Mouse (Mus musculus) liver, adult 2 months (tissue): ENCODE data around the gene Trafd1. TPM values are rescaled to one million over a fixed set of nuclear protein-coding genes. Genes with fewer than 3 reads are reported as not detected.
"Not testable (repeated sequence)": the region's sequence is repeated elsewhere in the genome, so short reads cannot be mapped to it uniquely, and the experiment has no call there.

Experiments used
- DNase-seq: peaks from one replicate; pipeline ENCODE4 v3.0.0-alpha.2; 2011; ENCODE audit warnings: low read depth, low spot score; ENCODE audit errors: extremely low read depth
- H3K27ac ChIP-seq: fragments of 200-500 bp; replicated peaks from 2 replicates; pipeline ENCODE4 v1.5.1; 2012; ENCODE audit warnings: low read depth, mild to moderate bottlenecking, control low read depth, inconsistent platforms, low read length; ENCODE audit not compliant: insufficient read depth
- H3K27me3 ChIP-seq: fragments of 200-500 bp; 2 replicates; pipeline ENCODE4 v1.6.1; 2012; ENCODE audit warnings: mild to moderate bottlenecking, moderate library complexity, low read length, inconsistent platforms; ENCODE audit not compliant: control insufficient read depth, insufficient read depth
- H3K36me3 ChIP-seq: fragments of 200-500 bp; 2 replicates; pipeline ENCODE4 v1.6.1; 2012; ENCODE audit warnings: low read length, inconsistent platforms; ENCODE audit not compliant: control insufficient read depth, insufficient read depth
- H3K4me1 ChIP-seq: fragments of 200-500 bp; 2 replicates; pipeline ENCODE4 v1.6.1; 2011; ENCODE audit warnings: low read length; ENCODE audit not compliant: control insufficient read depth, insufficient read depth
- H3K4me3 ChIP-seq: fragments of 200-500 bp; 2 replicates; pipeline ENCODE4 v1.5.1; 2011; ENCODE audit warnings: low read depth, mild to moderate bottlenecking, control low read depth, low read length, moderate library complexity; ENCODE audit not compliant: insufficient read depth
- H3K79me2 ChIP-seq: fragments of 200-500 bp; 2 replicates; pipeline ENCODE4 v1.6.1; 2012; ENCODE audit warnings: inconsistent platforms, mild to moderate bottlenecking, low read length, moderate library complexity; ENCODE audit not compliant: control insufficient read depth, insufficient read depth
- H3K9ac ChIP-seq: fragments of 200-500 bp; 2 replicates; pipeline ENCODE4 v1.6.1; 2012; ENCODE audit warnings: low read depth, mild to moderate bottlenecking, control low read depth, inconsistent platforms, low read length
- CTCF ChIP-seq: fragments of 200-500 bp; IDR thresholded peaks from 2 replicates; pipeline ENCODE4 v1.5.1; 2011; ENCODE audit warnings: low read depth, low read length, control low read depth
- POLR2A ChIP-seq: fragments of 200-500 bp; IDR thresholded peaks from 2 replicates; pipeline ENCODE4 v1.6.1; 2011; ENCODE audit warnings: low read length, control low read depth; ENCODE audit not compliant: insufficient read depth; ENCODE audit errors: extremely low read depth
- WGBS: fragments of 180-500 bp; shearing (Covaris S2); methylation state at CpG from one replicate; pipeline ENCODE4 v1.1.7; 2018; 5-methylcytosine and 5-hydroxymethylcytosine counted together
- polyA plus RNA-seq: library from polyadenylated mRNA; depleted of rRNA; stranded (reverse); fragments of >200 nt; gene quantifications from 2 replicates; pipeline ENCODE4 v1.2.3, GENCODE M21; 2012
- total RNA-seq: library from RNA; depleted of rRNA; stranded (reverse); fragments of >200 nt; gene quantifications from 2 replicates; pipeline ENCODE4 v1.2.3, GENCODE M21; 2014

Gene Trafd1
- total and polyA plus RNA-seq, 2 experiments: 53.7 to 67.0 TPM

- Histone ChIP-seq H3K4me1 (peaks cover 15% of the 10 kb centered on the region), H3K4me3 (peak overlapping the region; percentile 69), H3K79me2 (peaks cover 21% of the 10 kb centered on the region; the same call in 1 of the 2 replicates), H3K9ac (peak overlapping the region; percentile 81), H3K27me3 (no peaks in the 10 kb centered on the region), H3K27ac (peak overlapping the region; percentile 91), H3K36me3 (peaks cover 16% of the 10 kb centered on the region)
- TF ChIP-seq CTCF (no peak), POLR2A (no peak)
- 1% methylated on average over 10 of the region's 10 CpGs for WGBS
- DNase-seq: peak; percentile 70
These were observed 1.3 kb downstream of the Trafd1 start for GRCm38 (mm10) chr5:121383857-121384756.

- TF ChIP-seq CTCF: peak; percentile 38
- TF ChIP-seq POLR2A: no peak
- H3K27ac ChIP-seq: no peak overlapping the region
- DNase-seq: no peak
- peaks cover 21% of the 10 kb centered on the region; the same call in 1 of the 2 replicates for H3K79me2 ChIP-seq
- WGBS: 94% methylated on average over 2 of the region's 2 CpGs
- peaks cover 33% of the 10 kb centered on the region for H3K36me3 ChIP-seq
- H3K9ac ChIP-seq: no peak overlapping the region
- H3K4me3 ChIP-seq: no peak overlapping the region
- H3K27me3 ChIP-seq: no peaks in the 10 kb centered on the region
- H3K4me1 ChIP-seq: peaks cover 9% of the 10 kb centered on the region
These were observed 4.7 kb downstream of the Trafd1 start for GRCm38 (mm10) chr5:121380692-121381091.

DNA sequence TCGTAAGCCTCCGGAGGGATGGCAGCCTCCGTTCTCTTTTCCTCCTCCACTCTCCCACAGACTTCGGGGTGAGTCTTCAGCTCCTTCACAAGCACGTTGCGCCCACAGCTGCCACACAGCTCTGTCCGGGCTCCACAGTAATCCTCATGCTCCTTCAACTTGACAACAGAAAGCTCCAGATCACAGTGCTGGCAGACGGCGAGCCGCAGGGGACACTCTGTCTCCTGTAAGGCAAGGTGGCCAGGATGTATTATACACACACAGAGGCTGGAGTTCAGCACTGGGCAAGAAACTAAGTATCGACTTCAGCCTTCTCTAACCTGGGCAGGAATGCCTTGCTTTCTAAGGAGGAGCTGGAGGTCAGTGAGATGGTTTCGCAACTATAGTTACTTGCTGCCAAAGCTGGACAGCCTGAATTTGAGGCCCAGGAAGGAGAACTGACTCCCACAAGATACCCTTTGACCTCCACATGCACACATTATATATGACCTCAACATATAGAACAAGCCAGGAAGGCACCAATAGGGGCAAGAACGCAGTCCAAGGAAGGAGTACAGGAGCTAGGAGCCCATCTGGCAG lies 6.7 kb downstream of the Trafd1 start:
- no peak overlapping the region for H3K9ac ChIP-seq
- 84% methylated on average over 13 of the region's 13 CpGs for WGBS
- H3K4me1 ChIP-seq: peaks cover 6% of the 10 kb centered on the region
- DNase-seq: peak; percentile 49
- H3K36me3 ChIP-seq: peaks cover 48% of the 10 kb centered on the region
- H3K4me3 ChIP-seq: no peak overlapping the region
- H3K27me3 ChIP-seq: no peaks in the 10 kb centered on the region
- H3K79me2 ChIP-seq: peaks cover 21% of the 10 kb centered on the region; the same call in 1 of the 2 replicates
- TF ChIP-seq POLR2A (no peak), CTCF (no peak)
- no peak overlapping the region for H3K27ac ChIP-seq

DNA sequence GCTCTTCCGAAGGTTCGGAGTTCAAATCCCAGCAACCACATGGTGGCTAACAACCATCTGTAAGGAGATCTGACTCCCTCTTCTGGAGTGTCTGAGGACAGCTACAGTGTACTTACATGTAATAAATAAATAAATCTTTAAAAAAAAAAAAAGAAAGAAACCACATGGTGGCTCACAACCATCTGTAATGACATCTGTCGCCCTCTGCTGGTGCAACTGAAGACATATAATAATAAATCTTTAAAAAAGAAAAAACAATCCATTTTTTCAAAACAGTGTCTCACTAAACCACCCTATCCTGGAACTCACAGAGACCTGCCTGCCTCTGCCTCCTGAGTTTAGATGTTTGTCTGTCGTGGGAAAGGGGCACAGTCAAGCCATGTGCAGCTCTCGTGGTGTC lies 8.5 kb downstream of the Trafd1 start:
- not testable (repeated sequence) for H3K27me3 ChIP-seq, H3K79me2 ChIP-seq, H3K27ac ChIP-seq, DNase-seq, H3K9ac ChIP-seq, H3K4me3 ChIP-seq, H3K4me1 ChIP-seq
- 76% methylated on average over 5 of the region's 5 CpGs for WGBS
- peaks cover 60% of the 10 kb centered on the region for H3K36me3 ChIP-seq

DNA sequence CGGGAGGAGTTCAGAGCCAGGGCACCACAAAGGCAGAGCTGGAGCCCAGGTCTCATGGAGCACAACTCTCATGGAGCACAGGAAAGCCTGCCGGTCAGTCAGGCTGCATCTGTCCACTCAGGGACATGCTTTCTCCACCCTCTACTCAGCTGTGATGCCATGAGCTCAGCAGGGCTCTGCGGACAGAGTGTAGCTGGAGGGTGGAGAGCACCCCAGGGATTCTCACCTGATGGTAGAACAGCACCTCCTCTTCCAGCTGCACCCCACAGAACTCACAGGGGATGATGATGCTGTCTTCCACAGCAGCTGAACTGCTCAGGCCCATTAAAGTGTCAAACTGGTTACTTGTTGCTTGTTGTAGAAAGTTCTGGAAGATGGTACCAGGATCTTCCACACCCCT lies 10.6 kb downstream of the Trafd1 start:
- no peak overlapping the region for H3K9ac ChIP-seq
- TF ChIP-seq POLR2A: no peak
- no peak for TF ChIP-seq CTCF
- no peak overlapping the region for H3K27ac ChIP-seq
- DNase-seq: no peak
- H3K4me3 ChIP-seq: no peak overlapping the region
- H3K36me3 ChIP-seq: peaks cover 55% of the 10 kb centered on the region
- no peaks in the 10 kb centered on the region for H3K4me1 ChIP-seq
- H3K27me3 ChIP-seq: no peaks in the 10 kb centered on the region
- H3K79me2 ChIP-seq: no peaks in the 10 kb centered on the region
- 94% methylated on average over 3 of the region's 3 CpGs for WGBS

GRCm38 (mm10) chr5:121371712-121372111 lies 13.7 kb downstream of the Trafd1 start:
- TF ChIP-seq POLR2A (no peak), CTCF (no peak)
- Histone ChIP-seq H3K4me1 (no peaks in the 10 kb centered on the region), H3K36me3 (peaks cover 42% of the 10 kb centered on the region), H3K79me2 (no peaks in the 10 kb centered on the region), H3K9ac (no peak overlapping the region), H3K27ac (no peak overlapping the region), H3K4me3 (no peak overlapping the region), H3K27me3 (no peaks in the 10 kb centered on the region)
- no peak for DNase-seq
- WGBS: 93% methylated on average over 6 of the region's 6 CpGs
